Mouse (Mus musculus): ENCODE data around the gene Slc37a3. TPM values are rescaled to one million over a fixed set of nuclear protein-coding genes. Genes with fewer than 3 reads are reported as not detected.
A peak's percentile ranks its signal among the peaks of the same experiment; 100 is the strongest.

Gene Slc37a3
- polyA plus RNA-seq, 1 experiment from 2014 or later: 36.6 TPM

DNA sequence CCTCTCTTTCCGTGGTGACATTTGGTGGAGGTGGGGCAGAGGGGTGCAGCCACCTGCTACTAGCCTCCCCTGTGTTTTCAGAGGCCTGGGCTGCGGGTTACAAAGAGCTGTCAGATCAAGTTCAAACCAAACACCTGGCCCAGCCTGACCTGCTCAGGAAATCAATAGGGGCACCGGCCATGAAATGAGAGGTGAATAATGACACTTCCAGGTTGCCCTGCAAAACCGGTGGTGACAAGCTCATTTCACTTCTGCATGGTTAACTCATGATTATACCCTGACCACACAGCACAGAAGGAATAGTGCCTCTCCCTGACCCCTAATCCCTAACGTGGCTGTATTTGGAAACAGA, 90.8 kb downstream of the Slc37a3 start:
- no peak overlapping the region for H3K4me2 ChIP-seq
- no peak overlapping the region for H3K9ac ChIP-seq
- no peaks in the 10 kb centered on the region for H3K9me3 ChIP-seq (ENCODE audit: low read depth, low read length)
- WGBS: 20% methylated on average over 5 of the region's 5 CpGs
- TF ChIP-seq CTCF (IDR thresholded peaks at IDR 0.05; ENCODE audit: low read depth): no peak
- H3K4me1 ChIP-seq (ENCODE audit: insufficient read depth): no peaks in the 10 kb centered on the region; the same call in 1 of the 2 replicates
- H3K36me3 ChIP-seq (ENCODE audit: insufficient read depth): no peaks in the 10 kb centered on the region
- DNase-seq (no peak), ATAC-seq (ENCODE audit: insufficient read depth) (no peak)
- H3K27ac ChIP-seq (ENCODE audit: low read depth): no peak overlapping the region
- H3K27me3 ChIP-seq (ENCODE audit: insufficient read depth, low read length): no peaks in the 10 kb centered on the region
- no peak overlapping the region for H3K4me3 ChIP-seq (ENCODE audit: low read depth, low read length)

DNA sequence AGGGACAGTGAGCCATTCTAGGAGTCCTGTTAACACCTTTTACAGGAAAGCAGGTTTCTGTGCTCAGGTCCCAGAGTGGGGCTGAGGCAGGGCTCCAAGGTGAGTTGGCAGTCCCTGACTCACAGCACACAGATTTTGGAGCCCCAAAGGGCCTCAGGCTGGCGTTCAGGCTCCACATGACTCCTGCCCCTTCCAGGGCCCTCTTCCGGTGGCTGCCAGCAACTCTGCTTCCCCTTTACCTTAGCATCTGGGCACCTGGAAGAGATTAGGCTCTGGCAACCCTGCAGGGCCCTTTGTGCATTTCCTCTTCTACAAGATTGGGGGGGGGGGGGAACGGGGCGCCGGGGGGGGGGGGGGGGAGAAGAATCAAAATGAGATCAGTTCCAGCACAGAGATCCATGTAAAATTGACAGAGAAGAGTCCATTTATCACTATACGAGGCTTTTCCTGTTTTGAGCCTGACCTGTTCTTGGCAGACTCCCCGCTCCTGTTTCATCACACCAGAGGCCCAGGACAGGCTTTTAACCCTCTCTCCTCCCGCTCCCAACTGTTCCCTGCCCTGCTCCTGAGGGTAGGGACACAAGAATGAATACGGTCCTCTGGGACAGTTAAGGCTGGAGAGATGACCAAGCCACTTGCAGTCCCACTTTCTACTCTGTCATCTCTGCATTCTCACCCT, 91.3 kb downstream of the Slc37a3 start:
- no peaks in the 10 kb centered on the region; the same call in 1 of the 2 replicates for H3K4me1 ChIP-seq (ENCODE audit: insufficient read depth)
- WGBS: 25% methylated on average over 6 of the region's 9 CpGs
- H3K9me3 ChIP-seq (ENCODE audit: low read depth, low read length): no peaks in the 10 kb centered on the region
- no peaks in the 10 kb centered on the region for H3K36me3 ChIP-seq (ENCODE audit: insufficient read depth)
- no peak overlapping the region for H3K4me2 ChIP-seq
- no peak for ATAC-seq (ENCODE audit: insufficient read depth)
- TF ChIP-seq CTCF (IDR thresholded peaks at IDR 0.05; ENCODE audit: low read depth): no peak
- no peak overlapping the region for H3K9ac ChIP-seq
- no peak overlapping the region for H3K27ac ChIP-seq (ENCODE audit: low read depth)
- no peaks in the 10 kb centered on the region for H3K27me3 ChIP-seq (ENCODE audit: insufficient read depth, low read length)
- H3K4me3 ChIP-seq (ENCODE audit: low read depth, low read length): no peak overlapping the region
- DNase-seq: peak; percentile 53

DNA sequence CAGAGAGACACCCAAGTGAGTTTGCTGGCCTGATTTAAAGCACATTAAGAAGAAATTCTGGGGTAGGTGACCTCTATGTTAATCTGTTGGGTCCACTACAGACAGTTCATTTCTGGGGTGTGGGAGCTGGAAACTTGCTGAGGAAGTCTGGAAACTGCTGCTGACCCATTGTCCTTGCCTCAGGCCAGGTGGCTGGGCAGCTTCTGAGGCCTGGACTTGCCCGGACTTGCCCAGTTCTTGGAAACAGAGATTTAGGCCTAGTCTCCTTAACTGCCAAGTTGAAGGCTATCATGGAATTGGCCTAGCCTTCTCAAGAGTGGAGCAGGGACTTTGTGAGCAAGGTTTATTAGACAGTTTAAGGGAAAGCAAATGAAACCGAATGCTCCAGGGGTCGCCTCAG, 92.6 kb downstream of the Slc37a3 start:
- Histone ChIP-seq H3K4me3 (ENCODE audit: low read depth, low read length) (no peak overlapping the region), H3K36me3 (ENCODE audit: insufficient read depth) (no peaks in the 10 kb centered on the region), H3K4me1 (ENCODE audit: insufficient read depth) (no peaks in the 10 kb centered on the region), H3K9ac (no peak overlapping the region), H3K9me3 (ENCODE audit: low read depth, low read length) (no peaks in the 10 kb centered on the region), H3K27ac (ENCODE audit: low read depth) (no peak overlapping the region), H3K4me2 (no peak overlapping the region), H3K27me3 (ENCODE audit: insufficient read depth, low read length) (no peaks in the 10 kb centered on the region)
- WGBS: 88% methylated on average over 3 of the region's 3 CpGs
- no peak for TF ChIP-seq CTCF (IDR thresholded peaks at IDR 0.05; ENCODE audit: low read depth)
- DNase-seq (no peak), ATAC-seq (ENCODE audit: insufficient read depth) (no peak)

Other genes starting within 250 kb of the Slc37a3 start
- 6.8 and 7.0 TPM in 2 replicates for gene Kdm7a, start 170.9 kb downstream of the Slc37a3 start, polyA plus RNA-seq (2014; fragmentation: Nextera tagmentation; extraction: Ambion mirVana)
- 2.8 and 3.7 TPM in 2 replicates for gene Rab19, start 3.5 kb upstream of the Slc37a3 start, polyA plus RNA-seq (2014; fragmentation: Nextera tagmentation; extraction: Ambion mirVana)
- 59.6 and 61.2 TPM in 2 replicates for gene Mkrn1, start 42.8 kb upstream of the Slc37a3 start, polyA plus RNA-seq (2014; fragmentation: Nextera tagmentation; extraction: Ambion mirVana)
- 30.4 and 33.1 TPM in 2 replicates for gene Dennd2a, start 180.2 kb upstream of the Slc37a3 start, polyA plus RNA-seq (2014; fragmentation: Nextera tagmentation; extraction: Ambion mirVana)
- 21.8 and 22.1 TPM in 2 replicates for gene Adck2, start 196.2 kb upstream of the Slc37a3 start, polyA plus RNA-seq (2014; fragmentation: Nextera tagmentation; extraction: Ambion mirVana)
- 0.74 and 1.0 TPM in 2 replicates for gene Gm42420, start 208.1 kb upstream of the Slc37a3 start, polyA plus RNA-seq (2014; fragmentation: Nextera tagmentation; extraction: Ambion mirVana)
- 324 and 326 TPM in 2 replicates for gene Ndufb2, start 214.9 kb upstream of the Slc37a3 start, polyA plus RNA-seq (2014; fragmentation: Nextera tagmentation; extraction: Ambion mirVana)

Data from lung, embryonic 14.5 days (tissue).